Mouse (Mus musculus): ENCODE data around the gene Churc1.
A peak's percentile ranks its signal among the peaks of the same experiment; 100 is the strongest.

Gene Churc1

GRCm38 (mm10) chr12:76810491-76810890 lies 45.2 kb downstream of the Churc1 start:
- no peaks in the 10 kb centered on the region for H3K36me3 ChIP-seq (ENCODE audit: control insufficient read depth, insufficient read depth, low read length, poor library complexity, severe bottlenecking)
- no peaks in the 10 kb centered on the region for H3K27me3 ChIP-seq (ENCODE audit: control insufficient read depth, insufficient read depth, low read length, poor library complexity, severe bottlenecking)
- DNase-seq (ENCODE audit: low read depth, low spot score) = no peak

- H3K27me3 ChIP-seq (ENCODE audit: control insufficient read depth, insufficient read depth, low read length, poor library complexity, severe bottlenecking) = no peaks in the 10 kb centered on the region
- no peak for DNase-seq (ENCODE audit: low read depth, low spot score)
Observed at GRCm38 (mm10) chr12:76811006-76811405, 45.7 kb downstream of the Churc1 start.

GRCm38 (mm10) chr12:76813543-76813942 lies 48.2 kb downstream of the Churc1 start:
- H3K36me3 ChIP-seq (ENCODE audit: control insufficient read depth, insufficient read depth, low read length, poor library complexity, severe bottlenecking) = no peaks in the 10 kb centered on the region
- no peak for DNase-seq (ENCODE audit: low read depth, low spot score)
- no peaks in the 10 kb centered on the region for H3K27me3 ChIP-seq (ENCODE audit: control insufficient read depth, insufficient read depth, low read length, poor library complexity, severe bottlenecking)

More at GRCm38 (mm10) chr12:76811006-76811405, 45.7 kb downstream of the Churc1 start:
- no peaks in the 10 kb centered on the region for H3K36me3 ChIP-seq (ENCODE audit: control insufficient read depth, insufficient read depth, low read length, poor library complexity, severe bottlenecking)

- DNase-seq (ENCODE audit: low read depth, low spot score) = no peak
- H3K27me3 ChIP-seq (ENCODE audit: control insufficient read depth, insufficient read depth, low read length, poor library complexity, severe bottlenecking) = no peaks in the 10 kb centered on the region
Observed at GRCm38 (mm10) chr12:76814120-76814519, 48.8 kb downstream of the Churc1 start.

GRCm38 (mm10) chr12:76816720-76817119 lies 51.4 kb downstream of the Churc1 start:
- DNase-seq (ENCODE audit: low read depth, low spot score) = no peak
- Histone ChIP-seq H3K27me3 (ENCODE audit: control insufficient read depth, insufficient read depth, low read length, poor library complexity, severe bottlenecking) (no peaks in the 10 kb centered on the region), H3K36me3 (ENCODE audit: control insufficient read depth, insufficient read depth, low read length, poor library complexity, severe bottlenecking) (no peaks in the 10 kb centered on the region)

More at GRCm38 (mm10) chr12:76814120-76814519, 48.8 kb downstream of the Churc1 start:
- no peaks in the 10 kb centered on the region for H3K36me3 ChIP-seq (ENCODE audit: control insufficient read depth, insufficient read depth, low read length, poor library complexity, severe bottlenecking)

GRCm38 (mm10) chr12:76817176-76817575 lies 51.8 kb downstream of the Churc1 start:
- H3K36me3 ChIP-seq (ENCODE audit: control insufficient read depth, insufficient read depth, low read length, poor library complexity, severe bottlenecking) = no peaks in the 10 kb centered on the region
- DNase-seq (ENCODE audit: low read depth, low spot score) = no peak
- H3K27me3 ChIP-seq (ENCODE audit: control insufficient read depth, insufficient read depth, low read length, poor library complexity, severe bottlenecking) = no peaks in the 10 kb centered on the region

GRCm38 (mm10) chr12:76818120-76818519 lies 52.8 kb downstream of the Churc1 start:
- DNase-seq (ENCODE audit: low read depth, low spot score) = no peak
- Histone ChIP-seq H3K36me3 (ENCODE audit: control insufficient read depth, insufficient read depth, low read length, poor library complexity, severe bottlenecking) (no peaks in the 10 kb centered on the region), H3K27me3 (ENCODE audit: control insufficient read depth, insufficient read depth, low read length, poor library complexity, severe bottlenecking) (no peaks in the 10 kb centered on the region)

GRCm38 (mm10) chr12:76818908-76819307 lies 53.6 kb downstream of the Churc1 start:
- H3K27me3 ChIP-seq (ENCODE audit: control insufficient read depth, insufficient read depth, low read length, poor library complexity, severe bottlenecking) = no peaks in the 10 kb centered on the region

GRCm38 (mm10) chr12:76819816-76820215 lies 54.5 kb downstream of the Churc1 start:
- Histone ChIP-seq H3K27me3 (ENCODE audit: control insufficient read depth, insufficient read depth, low read length, poor library complexity, severe bottlenecking) (no peaks in the 10 kb centered on the region), H3K36me3 (ENCODE audit: control insufficient read depth, insufficient read depth, low read length, poor library complexity, severe bottlenecking) (no peaks in the 10 kb centered on the region)
- no peak for DNase-seq (ENCODE audit: low read depth, low spot score)

More at GRCm38 (mm10) chr12:76818908-76819307, 53.6 kb downstream of the Churc1 start:
- DNase-seq (ENCODE audit: low read depth, low spot score) = no peak
- no peaks in the 10 kb centered on the region for H3K36me3 ChIP-seq (ENCODE audit: control insufficient read depth, insufficient read depth, low read length, poor library complexity, severe bottlenecking)

- DNase-seq (ENCODE audit: low read depth, low spot score) = no peak
- Histone ChIP-seq H3K27me3 (ENCODE audit: control insufficient read depth, insufficient read depth, low read length, poor library complexity, severe bottlenecking) (no peaks in the 10 kb centered on the region), H3K36me3 (ENCODE audit: control insufficient read depth, insufficient read depth, low read length, poor library complexity, severe bottlenecking) (no peaks in the 10 kb centered on the region)
Observed at GRCm38 (mm10) chr12:76820615-76821014, 55.3 kb downstream of the Churc1 start.

- no peaks in the 10 kb centered on the region for H3K27me3 ChIP-seq (ENCODE audit: control insufficient read depth, insufficient read depth, low read length, poor library complexity, severe bottlenecking)
- no peaks in the 10 kb centered on the region for H3K36me3 ChIP-seq (ENCODE audit: control insufficient read depth, insufficient read depth, low read length, poor library complexity, severe bottlenecking)
- DNase-seq (ENCODE audit: low read depth, low spot score) = peak; percentile 13
Observed at GRCm38 (mm10) chr12:76822002-76822650, 56.8 kb downstream of the Churc1 start.

GRCm38 (mm10) chr12:76822651-76823041 lies 57.3 kb downstream of the Churc1 start, which contains the start of gene Rab15:
Gene Rab15 (minus strand): TSS chr12:76822908.
- Histone ChIP-seq H3K36me3 (ENCODE audit: control insufficient read depth, insufficient read depth, low read length, poor library complexity, severe bottlenecking) (no peaks in the 10 kb centered on the region), H3K27me3 (ENCODE audit: control insufficient read depth, insufficient read depth, low read length, poor library complexity, severe bottlenecking) (no peaks in the 10 kb centered on the region)
- DNase-seq (ENCODE audit: low read depth, low spot score) = no peak

- no peak for DNase-seq (ENCODE audit: low read depth, low spot score)
- H3K36me3 ChIP-seq (ENCODE audit: control insufficient read depth, insufficient read depth, low read length, poor library complexity, severe bottlenecking) = no peaks in the 10 kb centered on the region
- no peaks in the 10 kb centered on the region for H3K27me3 ChIP-seq (ENCODE audit: control insufficient read depth, insufficient read depth, low read length, poor library complexity, severe bottlenecking)
Observed at GRCm38 (mm10) chr12:76825283-76825682, 59.9 kb downstream of the Churc1 start.

- no peaks in the 10 kb centered on the region for H3K36me3 ChIP-seq (ENCODE audit: control insufficient read depth, insufficient read depth, low read length, poor library complexity, severe bottlenecking)
- peak; percentile 71 for DNase-seq (ENCODE audit: low read depth, low spot score)
- H3K27me3 ChIP-seq (ENCODE audit: control insufficient read depth, insufficient read depth, low read length, poor library complexity, severe bottlenecking) = no peaks in the 10 kb centered on the region
Observed at GRCm38 (mm10) chr12:76832704-76833103, 67.4 kb downstream of the Churc1 start.
